Mouse (Mus musculus) heart, postnatal 14 days (tissue): ENCODE measurements around the gene Lims1. TPM values are rescaled to one million over a fixed set of nuclear protein-coding genes. Genes with fewer than 3 reads are reported as not detected.
A peak's percentile ranks its signal among the peaks of the same experiment; 100 is the strongest.

ENCODE experiments used
- DNase-seq, 2 experiments: peaks; one replicate each; pipeline ENCODE4 v3.0.0; 2021 to 2022
- intact Hi-C: fragments of 180-260 bp; cut with DNase I; formaldehyde crosslinking; loops from one replicate; pipeline ENCODE4 v1.15.1; 2025
- total RNA-seq, 2 experiments: library from RNA; stranded (reverse); gene quantifications; 2 replicates each; pipeline ENCODE4 v1.2.3; 2021

Lims1 gene
- total RNA-seq, 2 experiments from 2014 or later: 166 to 183 TPM

DNA sequence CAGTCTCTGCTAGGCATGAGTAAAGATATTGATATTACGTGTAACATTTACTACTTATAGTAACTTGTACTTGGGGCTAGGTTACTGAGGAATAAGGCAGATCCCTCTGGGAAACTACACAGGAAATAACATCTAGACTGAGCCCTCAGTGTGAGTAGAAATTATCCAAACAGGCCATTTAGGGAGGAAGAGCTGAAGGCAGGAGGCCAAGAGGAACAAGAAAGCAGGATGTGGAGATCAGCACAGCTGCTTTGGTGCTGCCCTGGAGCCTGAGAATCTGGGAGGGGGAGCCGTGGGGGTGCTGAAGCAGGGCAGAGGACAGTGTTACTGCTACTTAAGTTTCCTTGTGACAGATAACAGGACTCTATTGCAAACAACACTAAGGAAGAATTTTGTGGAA, 18.4 kb downstream of the Lims1 start:
- peak; percentile 60 to 65 for DNase-seq
- intact Hi-C loops: loop anchor here (2.0 kb wide), 1 partner anchor 17 kb away; no protein-coding TSS in a partner anchor

DNA sequence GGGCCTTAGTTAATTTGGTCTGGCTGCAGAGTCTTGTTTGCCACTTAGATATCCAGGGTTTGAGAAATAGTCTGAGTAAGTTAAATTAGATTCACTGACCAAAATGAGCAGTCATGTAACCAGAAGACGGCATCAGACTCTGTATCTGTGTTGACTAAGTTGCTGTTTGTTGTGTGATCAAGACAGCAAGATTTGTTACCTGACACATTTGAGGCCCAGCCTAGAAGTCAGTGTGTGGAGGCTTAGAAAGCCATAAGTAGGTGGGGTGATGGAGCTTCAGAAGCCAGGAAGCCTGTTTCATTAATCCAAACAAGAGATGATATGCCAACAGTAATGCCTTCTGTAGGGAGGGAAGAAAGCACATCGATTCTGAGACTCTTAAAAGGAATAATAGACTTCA, 18.9 kb downstream of the Lims1 start:
- intact Hi-C loops: loop anchor here (2.0 kb wide), 1 partner anchor 17 kb away; no protein-coding TSS in a partner anchor
- no peak for DNase-seq

- intact Hi-C loops: loop anchor here (2.0 kb wide), 1 partner anchor 19 kb away; no protein-coding TSS in a partner anchor
- no peak for DNase-seq
Measured at GRCm38 (mm10) chr10:58343552-58343951, 20.3 kb downstream of the Lims1 start.

DNA sequence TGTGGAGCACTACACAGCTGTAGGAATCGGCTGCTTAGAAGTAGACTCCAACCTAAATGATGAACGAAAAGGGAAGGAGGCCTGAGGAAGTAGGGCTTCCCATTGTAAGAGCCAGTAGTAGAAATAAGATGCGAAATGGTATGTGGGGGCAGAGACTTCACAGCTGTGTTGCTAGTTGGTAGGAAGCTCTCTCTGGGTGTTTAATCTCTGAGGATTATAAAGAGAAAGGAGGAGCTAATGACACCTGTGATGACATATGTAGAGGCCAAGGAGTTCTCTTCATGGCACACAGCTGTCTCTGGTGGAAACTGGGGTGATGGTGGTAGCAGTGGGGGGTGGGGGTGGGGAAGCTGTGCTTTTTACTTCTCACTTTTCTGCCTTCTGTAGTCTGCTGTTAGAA, 27.3 kb downstream of the Lims1 start:
- intact Hi-C loops: no loop called here
- no peak for DNase-seq

GRCm38 (mm10) chr10:58351670-58352069, 28.4 kb downstream of the Lims1 start:
- intact Hi-C loops: no loop called here
- no peak for DNase-seq

DNA sequence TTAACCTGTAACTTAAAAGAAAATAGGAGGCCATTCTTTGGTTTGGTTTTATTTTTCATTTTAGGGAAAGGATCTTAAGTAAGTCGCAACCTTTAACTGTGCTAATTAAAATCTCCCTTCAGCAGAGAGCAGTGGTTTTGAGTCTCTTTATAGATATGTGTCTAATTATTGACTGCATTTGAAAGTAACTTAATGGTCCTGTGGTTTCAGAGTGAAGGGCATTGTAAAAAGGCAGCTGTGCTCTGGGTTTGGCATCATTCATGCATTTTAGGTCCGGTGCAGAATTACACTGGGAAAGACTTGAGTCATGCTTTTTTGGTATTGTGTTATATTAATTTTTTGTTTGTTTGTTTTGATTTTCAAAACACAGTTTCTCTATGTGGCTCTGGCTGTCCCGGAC, 29.1 kb downstream of the Lims1 start:
- DNase-seq: no peak
- intact Hi-C loops: no loop called here

GRCm38 (mm10) chr10:58354561-58354960, 31.3 kb downstream of the Lims1 start:
- intact Hi-C loops: no loop called here
- no peak for DNase-seq

GRCm38 (mm10) chr10:58356460-58356859, 33.2 kb downstream of the Lims1 start:
- intact Hi-C loops: loop anchor here (5.0 kb wide), 1 partner anchor 34 kb away; the partner anchor contains the start of gene Lims1
- no peak for DNase-seq

GRCm38 (mm10) chr10:58359123-58359522, 35.9 kb downstream of the Lims1 start:
- peak; percentile 33 to 51 for DNase-seq
- intact Hi-C loops: loop anchor here (5.0 kb wide), 1 partner anchor 37 kb away; the partner anchor contains the start of gene Lims1

DNA sequence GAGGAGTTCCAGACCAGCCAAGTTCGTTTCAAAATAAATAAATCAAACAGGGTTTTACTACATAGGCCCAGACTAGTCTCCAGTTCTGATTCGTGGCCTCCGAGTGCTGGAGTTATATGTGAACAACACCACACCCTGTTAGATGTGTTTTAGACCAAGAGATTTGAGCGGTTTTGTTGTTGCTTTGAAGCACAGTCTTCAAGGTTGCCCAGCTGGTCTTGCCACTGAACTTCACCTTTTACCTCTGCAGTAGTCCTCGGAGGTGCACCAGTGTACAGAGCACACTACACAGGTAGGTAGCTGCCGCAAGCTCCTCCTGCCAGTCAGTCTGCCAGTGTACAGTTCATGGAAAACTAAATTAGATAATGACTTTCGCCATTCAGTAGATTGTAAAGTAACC, 36.7 kb downstream of the Lims1 start:
- no peak for DNase-seq
- intact Hi-C loops: loop anchor here (5.0 kb wide), 1 partner anchor 38 kb away; the partner anchor contains the start of gene Lims1

GRCm38 (mm10) chr10:58362745-58363144, 39.5 kb downstream of the Lims1 start:
- DNase-seq: peak in 1 of 2 experiments; percentile 30
- intact Hi-C loops: loop anchor here (2.0 kb wide), 2 partner anchors 14 to 84 kb away; partner anchors contain the start of gene Ranbp2

DNA sequence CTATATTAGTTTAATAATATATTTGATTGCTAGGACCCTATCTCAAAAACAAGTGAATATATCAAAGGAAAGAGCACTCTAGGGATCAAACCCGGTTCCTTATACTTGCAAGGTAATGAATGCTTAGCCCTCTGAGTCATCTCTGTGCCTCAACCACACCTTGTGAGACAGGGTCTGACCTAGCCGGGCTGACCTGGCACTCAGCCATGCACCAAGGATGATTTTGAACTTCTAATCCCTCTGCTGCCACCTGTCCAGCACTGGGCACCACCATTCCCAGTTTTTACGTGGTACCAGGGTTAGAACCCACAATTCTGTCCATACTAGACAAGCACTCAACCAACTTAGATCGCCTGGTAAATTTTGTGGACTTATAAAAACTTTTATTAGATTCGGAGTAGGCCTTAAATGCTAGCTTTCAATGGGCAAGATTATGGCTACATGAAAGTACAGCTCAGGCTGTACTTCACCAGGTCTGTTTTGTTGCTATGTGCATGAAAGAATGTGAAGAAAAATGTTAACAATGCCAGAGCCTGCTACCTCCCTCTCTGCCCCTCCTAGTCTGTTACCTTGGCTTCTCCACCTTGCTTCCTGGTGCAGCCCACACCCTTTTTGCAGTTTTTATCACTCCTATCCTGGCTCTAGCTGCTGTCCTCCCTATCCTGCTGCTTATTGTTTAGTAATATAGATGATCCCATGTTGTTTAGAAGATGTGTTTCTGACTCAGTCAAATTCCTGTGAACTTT, 41.7 kb downstream of the Lims1 start:
- DNase-seq: no peak
- intact Hi-C loops: no loop called here

DNA sequence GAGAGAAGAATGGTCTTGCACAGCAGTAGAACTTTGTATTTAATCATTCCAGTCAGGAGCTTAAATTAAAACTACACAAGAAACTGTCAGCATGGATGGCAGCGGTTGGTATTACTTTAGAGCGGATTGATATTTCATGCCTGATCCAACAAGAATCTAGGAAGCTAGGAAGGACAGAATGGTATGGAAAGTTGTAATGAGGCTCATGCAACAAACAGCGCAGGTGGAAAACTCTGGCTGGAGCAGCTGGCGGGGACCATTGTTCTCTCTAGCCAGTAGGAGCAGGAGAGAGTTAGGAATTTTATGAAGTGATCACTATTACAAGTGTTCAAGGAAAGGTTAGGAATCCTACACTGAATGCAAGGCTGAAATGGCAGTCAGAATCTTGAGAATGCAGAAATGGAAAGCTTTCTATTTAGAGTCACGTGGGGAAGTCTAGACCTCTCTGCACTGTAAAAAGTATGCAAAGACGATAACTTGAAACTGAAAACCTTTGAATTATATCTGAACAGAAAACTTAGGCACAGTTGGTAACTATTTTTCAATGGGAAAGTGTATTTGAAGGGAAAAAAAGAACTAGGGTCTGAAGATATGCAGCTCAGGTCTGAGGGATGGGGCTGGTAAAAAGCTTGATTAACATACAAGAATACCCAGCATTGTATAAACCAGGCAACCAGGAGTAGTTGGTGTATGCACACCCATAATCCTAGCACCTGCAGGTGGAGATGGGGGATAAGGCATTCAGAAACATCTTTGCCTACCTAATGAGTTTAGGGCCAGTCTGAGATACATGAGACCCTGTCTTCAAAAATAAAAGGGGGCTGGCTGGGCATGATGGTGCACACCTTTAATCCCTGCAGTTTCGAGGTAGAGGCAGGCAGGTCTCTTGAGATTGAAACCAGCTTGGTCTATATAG, 45.8 kb downstream of the Lims1 start:
- no peak for DNase-seq
- intact Hi-C loops: no loop called here

DNA sequence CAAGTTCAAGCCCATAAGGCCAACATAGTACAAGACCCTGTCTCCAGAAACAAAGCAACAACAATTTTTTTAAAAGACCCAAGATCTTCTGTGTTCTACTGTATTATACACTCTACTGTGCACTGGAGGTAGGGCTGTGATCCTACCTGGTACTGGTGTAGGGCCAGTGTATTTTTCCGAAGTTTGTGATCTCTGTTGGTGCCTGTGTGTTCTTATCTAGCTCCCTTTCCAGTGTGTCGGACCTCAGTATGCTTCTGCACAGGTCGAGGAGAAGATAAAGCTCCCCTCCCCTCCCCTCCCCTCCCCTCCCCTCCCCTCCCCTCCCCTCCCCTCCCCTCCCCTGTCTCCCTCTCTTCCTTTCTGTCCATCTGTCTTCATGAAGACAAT, 46.4 kb downstream of the Lims1 start:
- intact Hi-C loops: loop anchor here (5.0 kb wide), 1 partner anchor 48 kb away; no protein-coding TSS in a partner anchor
- DNase-seq: no peak

- DNase-seq: peak in 1 of 2 experiments; percentile 17
- intact Hi-C loops: loop anchor here (5.0 kb wide), 1 partner anchor 47 kb away; no protein-coding TSS in a partner anchor
Measured at GRCm38 (mm10) chr10:58370143-58370542, 46.9 kb downstream of the Lims1 start.

- intact Hi-C loops: loop anchor here (5.0 kb wide), 1 partner anchor 47 kb away; no protein-coding TSS in a partner anchor
Measured at GRCm38 (mm10) chr10:58370559-58370958, 47.3 kb downstream of the Lims1 start.

GRCm38 (mm10) chr10:58371279-58371842, 48.1 kb downstream of the Lims1 start:
- DNase-seq: peak in 1 of 2 experiments; percentile 20
- intact Hi-C loops: loop anchor here (5.0 kb wide), 1 partner anchor 46 kb away; no protein-coding TSS in a partner anchor

More at GRCm38 (mm10) chr10:58370559-58370958, 47.3 kb downstream of the Lims1 start:
- DNase-seq: no peak

DNA sequence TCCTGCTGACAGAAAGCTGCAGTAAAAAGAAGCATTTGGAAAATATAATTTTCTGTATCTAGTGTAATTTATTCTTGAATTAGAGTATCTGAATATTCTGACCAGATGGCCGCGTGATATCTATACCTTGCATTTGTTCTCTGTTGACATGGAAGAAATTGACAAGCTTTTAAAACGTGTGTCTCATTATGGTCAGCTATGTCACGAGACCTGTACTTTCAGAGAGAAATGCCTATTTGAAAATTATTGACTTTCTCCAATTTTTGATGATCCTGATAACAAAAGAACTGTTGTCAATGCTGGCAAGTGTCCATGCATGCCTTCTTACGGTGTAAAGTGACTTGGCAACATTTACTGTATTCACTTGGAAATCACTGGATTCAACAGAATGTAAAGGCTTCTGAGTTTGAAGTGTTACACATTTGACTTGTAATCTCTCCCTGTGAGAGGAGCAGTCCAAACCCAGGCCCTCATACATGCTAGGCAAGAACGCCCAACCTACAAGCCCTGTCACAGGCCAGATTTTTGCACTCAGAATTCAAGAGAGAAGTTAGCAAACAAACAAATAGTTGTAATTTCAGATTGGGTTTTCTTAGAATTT, 49.3 kb downstream of the Lims1 start:
- intact Hi-C loops: loop anchor here (5.0 kb wide), 1 partner anchor 45 kb away; no protein-coding TSS in a partner anchor
- DNase-seq: no peak

- DNase-seq: no peak
- intact Hi-C loops: loop anchor here (5.0 kb wide), 1 partner anchor 43 kb away; no protein-coding TSS in a partner anchor
Measured at GRCm38 (mm10) chr10:58373829-58374228, 50.6 kb downstream of the Lims1 start.
